Mouse (Mus musculus): ENCODE data around the gene Rps18.
A peak's percentile ranks its signal among the peaks of the same experiment; 100 is the strongest.
"Not testable (repeated sequence)": the region's sequence is repeated elsewhere in the genome, so short reads cannot be mapped to it uniquely, and the experiment has no call there.

The Rps18 gene

DNA sequence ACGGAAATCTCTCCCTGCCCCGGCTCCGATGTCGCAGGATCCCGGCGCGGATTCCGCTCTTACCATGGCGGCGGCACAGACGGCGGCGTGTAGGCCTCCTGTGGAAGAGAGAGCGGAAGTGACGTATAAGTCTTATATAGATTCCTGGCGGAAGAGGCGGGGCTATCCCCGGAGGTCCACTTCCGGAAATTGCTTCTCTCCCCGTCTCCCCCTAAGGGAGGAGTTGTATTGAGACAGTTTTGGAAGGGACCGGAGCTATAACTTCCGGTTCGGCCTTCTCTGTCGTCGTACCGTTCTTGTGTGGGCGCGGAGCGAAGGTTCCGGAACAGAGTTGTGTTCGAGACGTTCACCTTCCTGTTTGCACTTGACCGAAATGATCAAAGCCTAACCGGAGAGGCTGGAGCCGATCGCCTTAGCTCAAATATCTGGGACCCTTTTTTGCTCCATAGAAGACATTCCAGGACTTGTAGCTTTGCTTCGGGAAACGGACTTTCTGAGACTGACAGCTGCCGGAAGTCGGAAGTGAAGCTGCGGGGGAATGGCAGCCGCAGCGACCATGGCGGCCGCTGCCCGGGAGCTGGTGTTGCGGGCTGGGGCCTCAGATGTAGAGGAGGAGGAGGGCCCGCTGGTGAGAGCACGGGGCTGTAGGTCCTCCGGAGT lies at the start of gene Rps18, which contains the start of gene Vps52:
TSS of gene Rps18 (minus strand) at position 447 of the 660 bp plus-strand sequence.
TSS of gene Vps52 (plus strand) at position 258 of the 660 bp plus-strand sequence.
- DNase-seq (ENCODE audit: low spot score in 2 of 2) = peak; percentile 95 to 98

- DNase-seq (ENCODE audit: low spot score in 2 of 2) = peak; percentile 18 to 20
Measured at GRCm38 (mm10) chr17:34003426-34003825, 47.6 kb upstream of the Rps18 start.

GRCm38 (mm10) chr17:34000796-34001195 lies 45.0 kb upstream of the Rps18 start:
- not testable (repeated sequence) for DNase-seq (ENCODE audit: low spot score in 2 of 2)

GRCm38 (mm10) chr17:34000150-34000537 lies 44.3 kb upstream of the Rps18 start, which contains the start of gene H2-K1:
Gene H2-K1 (minus strand): TSS chr17:34000347.
- peak; percentile 57 to 76 for DNase-seq (ENCODE audit: low spot score in 2 of 2)

- DNase-seq (ENCODE audit: low spot score in 2 of 2) = no peak
Measured at GRCm38 (mm10) chr17:33999341-34000149, 43.7 kb upstream of the Rps18 start.

GRCm38 (mm10) chr17:33998697-33999096 lies 42.9 kb upstream of the Rps18 start:
- DNase-seq (ENCODE audit: low spot score in 2 of 2) = not testable (repeated sequence)

- DNase-seq (ENCODE audit: low spot score in 2 of 2) = not testable (repeated sequence)
Measured at GRCm38 (mm10) chr17:33997025-33997424, 41.2 kb upstream of the Rps18 start.

- DNase-seq (ENCODE audit: low spot score in 2 of 2) = no peak
Measured at GRCm38 (mm10) chr17:33995651-33996050, 39.9 kb upstream of the Rps18 start.

DNA sequence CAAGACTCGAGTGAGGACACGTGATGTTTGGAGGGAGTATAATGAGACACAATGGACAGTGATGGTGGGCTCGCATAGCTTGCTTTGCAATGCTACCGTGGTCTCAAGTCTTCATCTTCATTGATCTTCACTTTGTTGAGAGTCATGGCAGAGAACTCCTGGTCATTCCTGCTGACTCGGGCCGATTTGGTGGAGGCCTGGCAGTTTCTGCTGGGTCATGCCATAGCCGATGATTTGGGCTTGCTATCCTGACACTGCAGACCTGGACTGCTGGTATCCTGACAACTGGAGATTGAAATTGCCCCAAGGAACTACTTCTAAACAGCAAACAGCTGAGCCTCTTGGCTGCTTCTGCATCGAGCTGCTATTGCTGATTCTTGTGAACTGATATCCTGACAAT lies 39.2 kb upstream of the Rps18 start:
- no peak for DNase-seq (ENCODE audit: low spot score in 2 of 2)

DNA sequence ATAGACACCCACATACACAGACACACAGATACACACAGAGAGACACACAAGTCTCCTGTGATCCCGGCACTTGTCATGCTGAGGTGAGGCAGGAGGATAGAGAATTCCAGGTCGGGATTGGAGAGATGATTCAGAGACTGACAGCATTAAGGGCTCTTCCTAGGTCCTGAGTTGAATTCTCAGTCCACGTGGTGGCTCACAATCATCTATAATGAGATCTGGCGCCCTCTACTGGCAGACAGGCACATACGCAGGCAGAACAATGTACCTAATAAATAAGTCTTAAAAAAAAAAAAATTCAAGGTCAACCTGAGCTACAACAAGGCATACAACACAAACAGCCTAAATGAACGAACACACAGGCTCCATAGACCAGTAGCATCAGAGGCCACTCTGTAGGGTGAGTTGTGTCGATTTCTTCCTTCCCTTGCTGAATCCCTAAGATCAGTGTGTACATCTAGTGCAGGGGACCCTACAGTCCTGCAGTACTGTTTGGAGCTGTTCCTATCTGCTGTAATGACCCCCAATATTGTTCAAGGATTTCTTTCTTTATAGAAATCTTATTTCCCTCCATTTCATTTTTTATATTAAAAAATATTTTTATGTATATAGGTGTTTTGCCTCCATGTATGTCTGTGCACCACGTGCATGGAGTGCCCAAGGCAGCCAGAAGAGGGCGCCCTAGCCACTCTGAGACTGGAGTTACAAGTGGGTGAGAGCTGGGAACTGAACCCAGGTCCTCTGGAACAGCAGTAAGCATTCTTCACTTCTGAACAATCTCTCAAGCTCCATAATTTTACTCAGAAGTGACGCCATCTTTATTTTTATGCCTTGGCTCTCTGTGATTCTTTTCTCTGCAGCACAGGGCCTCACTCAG lies 36.2 kb upstream of the Rps18 start:
- DNase-seq (ENCODE audit: low spot score in 2 of 2) = peak; percentile 14 to 34

DNA sequence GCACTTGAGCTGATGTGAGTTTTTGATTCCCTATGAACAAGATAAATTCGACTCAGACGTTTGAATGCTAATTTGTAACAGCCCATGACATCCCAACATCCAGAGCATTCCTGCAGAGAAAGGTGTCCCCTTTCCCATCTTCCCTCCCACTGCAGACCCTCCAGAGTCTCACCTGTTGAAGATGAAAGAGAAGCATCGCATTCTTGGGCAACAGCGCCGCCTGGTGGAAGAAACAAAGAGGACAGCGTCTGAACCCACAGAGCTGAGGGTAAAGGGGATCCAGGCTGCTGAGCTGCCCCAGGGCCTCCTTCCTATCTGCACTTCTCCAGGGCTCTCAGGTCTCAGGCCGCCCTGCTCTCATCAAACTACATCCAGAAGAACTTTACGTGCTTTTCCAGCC lies 26.3 kb upstream of the Rps18 start:
- DNase-seq (ENCODE audit: low spot score in 2 of 2) = peak; percentile 44 to 55

DNA sequence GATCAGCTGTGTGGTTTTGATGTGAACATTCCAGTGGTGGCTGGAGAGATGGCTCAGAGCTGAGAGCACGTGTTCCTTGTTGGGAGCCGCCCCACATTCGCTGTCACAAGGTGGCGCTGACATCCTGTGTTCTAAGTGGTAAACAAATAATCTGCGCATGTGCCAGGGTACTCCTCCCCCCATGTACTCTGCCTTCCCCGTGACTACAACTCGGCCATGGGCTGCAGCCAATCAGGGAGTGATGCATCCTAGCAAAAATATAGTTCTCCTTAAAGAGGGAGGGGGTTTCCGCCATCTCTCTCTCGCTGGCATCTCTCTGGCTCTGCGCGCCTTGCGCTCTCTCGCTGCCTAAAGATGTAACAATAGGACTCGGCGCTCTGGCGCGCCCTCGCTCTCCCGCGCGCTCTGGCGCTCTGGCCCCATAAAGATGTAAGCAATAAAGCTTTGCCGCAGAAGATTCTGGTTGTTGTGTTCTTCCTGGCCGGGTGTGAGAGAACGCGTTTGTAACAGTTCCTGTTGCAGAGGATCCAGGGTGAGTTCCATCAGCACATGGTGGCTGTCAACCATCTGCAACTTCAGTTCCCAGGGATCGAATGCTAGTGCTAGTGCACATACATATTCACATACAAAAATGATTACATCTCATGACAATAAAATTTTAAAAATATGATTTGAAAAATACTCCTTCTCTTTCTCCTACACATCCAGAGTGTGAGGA lies 25.6 kb upstream of the Rps18 start:
- peak; percentile 85 to 93 for DNase-seq (ENCODE audit: low spot score in 2 of 2)

- DNase-seq (ENCODE audit: low spot score in 2 of 2) = no peak
Measured at GRCm38 (mm10) chr17:33980181-33981035, 24.6 kb upstream of the Rps18 start.

DNA sequence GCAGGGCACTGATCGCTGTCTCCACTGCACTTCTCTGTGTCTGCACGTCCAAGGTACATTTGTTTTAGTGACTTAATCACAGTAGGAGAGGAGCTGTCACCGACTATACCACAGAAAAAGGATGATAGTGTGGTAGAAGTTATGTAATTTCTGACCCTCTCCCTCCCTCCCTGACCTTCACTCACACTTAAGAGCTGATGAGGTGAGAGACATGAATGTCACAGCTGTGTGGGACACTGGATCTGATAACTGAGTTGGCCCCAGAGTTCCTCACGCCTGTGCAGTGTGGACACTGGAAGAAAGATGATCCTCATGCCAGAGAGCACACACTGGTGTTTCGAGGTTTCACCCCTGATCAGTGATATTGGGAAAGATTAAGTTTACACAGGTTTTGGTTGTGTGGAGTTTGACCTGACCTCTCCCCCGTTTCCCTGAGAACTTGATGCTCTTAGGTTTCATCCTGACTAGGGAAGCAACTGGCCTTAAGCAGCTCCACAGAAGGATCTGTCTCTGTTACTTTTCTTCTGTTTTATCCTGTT lies 23.8 kb upstream of the Rps18 start:
- DNase-seq (ENCODE audit: low spot score in 2 of 2) = no peak

DNA sequence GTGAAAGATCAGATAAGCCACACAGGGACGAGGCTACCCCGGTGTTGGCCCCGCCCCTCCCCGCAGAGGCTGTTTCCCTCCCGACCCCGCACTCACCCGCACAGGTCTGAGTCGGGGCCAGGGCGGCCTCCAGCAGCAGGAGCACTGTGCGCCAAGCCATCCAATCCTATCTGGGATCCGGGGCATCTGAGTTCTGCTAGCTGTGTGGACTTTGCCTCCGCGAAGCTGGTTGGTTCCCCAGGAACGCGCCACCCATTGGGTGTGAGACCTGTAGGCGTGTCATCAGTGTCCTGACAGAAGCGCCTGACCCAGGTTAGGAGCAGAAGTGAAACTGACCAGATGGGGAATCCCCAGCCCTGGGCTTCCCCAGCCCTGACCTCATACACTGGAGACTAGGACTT lies 22.8 kb upstream of the Rps18 start:
- DNase-seq (ENCODE audit: low spot score in 2 of 2) = peak in 1 of 2 experiments; percentile 32

- DNase-seq (ENCODE audit: low spot score in 2 of 2) = no peak
Measured at GRCm38 (mm10) chr17:33977861-33978557, 22.2 kb upstream of the Rps18 start.

DNA sequence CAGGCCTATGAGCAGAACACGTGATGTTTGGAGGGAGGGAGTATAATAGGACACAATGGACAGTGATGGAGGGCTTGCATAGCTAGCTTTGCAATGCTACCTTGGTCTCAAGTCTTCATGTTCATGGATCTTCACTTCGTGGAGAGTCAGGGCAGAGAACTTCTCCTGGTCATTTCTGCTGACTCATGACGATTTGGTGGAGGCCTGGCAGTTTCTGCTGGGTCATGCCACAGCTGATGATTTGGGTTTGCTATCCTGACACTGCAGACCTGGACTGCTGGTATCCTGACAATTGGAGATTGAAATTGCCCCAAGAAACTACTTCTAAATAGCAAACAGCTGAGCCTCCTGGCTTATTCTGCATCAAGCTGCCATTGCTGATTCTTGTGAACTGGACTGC lies 17.8 kb upstream of the Rps18 start:
- DNase-seq (ENCODE audit: low spot score in 2 of 2) = no peak

DNA sequence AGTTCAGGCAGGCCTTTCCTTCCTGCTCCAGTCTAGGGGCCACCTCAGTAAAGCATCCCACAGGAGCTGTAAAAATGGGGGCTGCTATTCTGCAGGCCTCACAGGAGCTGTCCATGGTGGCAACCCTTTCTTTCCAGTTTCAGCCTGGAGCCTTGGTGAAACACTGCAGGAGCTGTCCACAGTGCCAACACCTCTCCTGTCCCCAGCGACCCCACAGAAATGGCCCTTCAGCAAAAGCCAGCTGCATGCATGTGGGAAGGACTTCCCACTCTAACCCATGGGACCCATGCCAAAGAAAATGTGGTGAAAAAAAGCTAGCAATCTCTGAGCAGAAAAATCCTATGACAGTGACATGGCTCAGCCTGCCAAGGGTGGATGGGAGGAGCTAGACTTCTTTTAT lies 16.9 kb upstream of the Rps18 start:
- DNase-seq (ENCODE audit: low spot score in 2 of 2) = no peak

DNA sequence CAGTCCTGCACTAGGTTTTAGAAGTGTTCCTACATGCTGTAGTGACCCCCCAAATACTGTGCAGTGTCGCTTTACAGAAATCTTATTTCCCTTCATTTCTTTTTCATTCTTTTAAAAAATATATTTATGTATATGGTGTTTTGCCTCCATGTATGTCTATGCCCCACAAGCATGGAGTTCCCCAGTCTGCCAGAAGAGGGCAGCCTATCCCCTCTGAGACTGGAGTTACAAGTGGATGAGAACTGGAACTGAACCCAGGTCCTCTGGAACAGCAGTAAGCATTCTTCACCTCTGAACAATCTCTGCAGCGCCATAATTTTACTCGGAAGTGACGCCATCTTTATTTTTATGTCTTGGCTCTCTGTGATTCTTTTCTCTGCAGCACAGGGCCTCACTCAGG lies 13.6 kb upstream of the Rps18 start:
- DNase-seq (ENCODE audit: low spot score in 2 of 2) = no peak

Data from right cerebral cortex, adult 2 months (tissue).